ENCODE assay signal across 26 mouse cellular contexts in genomic region chr13:109819071-109819470, GRCm38 (mm10).
DNase-seq lines count a peak whose midpoint lies in the region; ATAC-seq and TF ChIP-seq lines count a peak whose summit lies in the region.
"Had no signal": no experiment of that assay in that cellular context is flagged by ENCODE, and none has a peak within 500 bp of the region (broad histone marks: within the 10 kb centered on the region; RNA-seq: fewer than 3 reads in every experiment).

No protein-coding gene starts in this region.

- POLR2A ChIA-PET in Patski (lab: Charles Lee) = no interaction called here

- CTCF ChIA-PET in Patski (lab: Charles Lee) = interaction anchor here (2.4 kb wide), 1 partner anchor 89 kb away, joined by 7 read pairs; no protein-coding TSS in a partner anchor

- peak; percentile 31 for ATAC-seq in Patski
- ATAC-seq in neural tube, embryonic 15.5 days (ENCODE audit: low FRiP score) = no peak
- ATAC-seq in hindbrain, embryonic 11.5 days (ENCODE audit: low FRiP score) = no peak
- ATAC-seq: activated CD4-positive, CD25-positive, alpha-beta regulatory T cell, adult 4 months; forebrain, embryonic 15.5 days; hindbrain, embryonic 16.5 days; intestine, embryonic 15.5 days had no signal

- no peak for TF ChIP-seq POLR2A in thymus, adult 2 months (IDR thresholded peaks at IDR 0.05; ENCODE audit: control insufficient read depth, extremely low read depth, insufficient read depth, low read length, poor library complexity)

- H3K4me3 ChIP-seq in gastrocnemius, adult 2 months = no peak overlapping the region
- H3K4me3 ChIP-seq in C2C12 (ENCODE audit: insufficient read depth, poor library complexity, severe bottlenecking) = no peak overlapping the region
- H3K4me3 ChIP-seq in neural tube, embryonic 15.5 days (replicated peaks) = no peak overlapping the region
- no peak overlapping the region for H3K4me3 ChIP-seq in hindbrain, embryonic 11.5 days (ENCODE audit: low read depth, low read length)
- no peak overlapping the region for H3K4me3 ChIP-seq in thymus, adult 2 months (ENCODE audit: control insufficient read depth, insufficient read depth, low read length)
- H3K4me3 ChIP-seq: forebrain, embryonic 12.5 days; forebrain, embryonic 15.5 days; heart, embryonic 12.5 days; heart, embryonic 15.5 days; hindbrain, embryonic 13.5 days; intestine, embryonic 15.5 days had no signal

- no peaks in the 10 kb centered on the region for H3K79me3 ChIP-seq in C2C12 (ENCODE audit: low read depth)

- H3K4me1 ChIP-seq in neural tube, embryonic 15.5 days = peaks cover 34% of the 10 kb centered on the region
- 0 out of 2 replicates have a peak, but pooled peaks cover 10% of the 10 kb centered on the region for H3K4me1 ChIP-seq in hindbrain, embryonic 11.5 days (replicated peaks; ENCODE audit: control insufficient read depth, insufficient read depth, low read length)
- H3K4me1 ChIP-seq in thymus, adult 2 months (replicated peaks; ENCODE audit: control insufficient read depth, insufficient read depth, low read length) = peaks cover 22% of the 10 kb centered on the region

- TF ChIP-seq CTCF in gastrocnemius, adult 2 months (IDR thresholded peaks at IDR 0.05) = no peak
- TF ChIP-seq CTCF in C2C12 (IDR thresholded peaks at IDR 0.05; ENCODE audit: control insufficient read depth, insufficient read depth, insufficient read length) = no peak
- TF ChIP-seq CTCF in Patski (IDR thresholded peaks at IDR 0.05) = no peak
- no peak for TF ChIP-seq CTCF in thymus, adult 2 months (IDR thresholded peaks at IDR 0.05; ENCODE audit: borderline replicate concordance, control insufficient read depth, extremely low read depth, insufficient read depth, low read length, poor library complexity)

- H3K36me3 ChIP-seq in C2C12 (ENCODE audit: control insufficient read depth, insufficient read depth) = no peaks in the 10 kb centered on the region
- no peaks in the 10 kb centered on the region for H3K36me3 ChIP-seq in neural tube, embryonic 15.5 days
- no peaks in the 10 kb centered on the region for H3K36me3 ChIP-seq in hindbrain, embryonic 11.5 days (ENCODE audit: control insufficient read depth, insufficient read depth, low read length)
- no peaks in the 10 kb centered on the region for H3K36me3 ChIP-seq in thymus, adult 2 months (ENCODE audit: control insufficient read depth, insufficient read depth, low read length)
- H3K36me3 ChIP-seq: forebrain, embryonic 12.5 days; forebrain, embryonic 15.5 days; heart, embryonic 12.5 days; heart, embryonic 15.5 days; hindbrain, embryonic 13.5 days; intestine, embryonic 15.5 days had no signal

- H3K27ac ChIP-seq in gastrocnemius, adult 2 months = peak overlapping the region; percentile 94
- 0 out of 2 replicates have a peak overlapping the region, but pooled peaks have one; percentile 28 for H3K27ac ChIP-seq in neural tube, embryonic 15.5 days (replicated peaks)
- H3K27ac ChIP-seq in hindbrain, embryonic 11.5 days (ENCODE audit: low read depth, low read length) = no peak overlapping the region
- H3K27ac ChIP-seq in thymus, adult 2 months (ENCODE audit: control insufficient read depth, insufficient read depth, low read length) = no peak overlapping the region
- H3K27ac ChIP-seq: forebrain, embryonic 12.5 days; forebrain, embryonic 15.5 days; heart, embryonic 15.5 days; hindbrain, embryonic 13.5 days; intestine, embryonic 15.5 days had no signal

- WGBS in neural tube, embryonic 15.5 days = 77% methylated on average over 3 of the region's 3 CpGs
- 77% methylated on average over 3 of the region's 3 CpGs for WGBS in hindbrain, embryonic 11.5 days
- 94% methylated on average over 3 of the region's 3 CpGs for WGBS in thymus, adult 2 months

- intact Hi-C loops in gastrocnemius, adult 2 months (cut with DNase I) = no loop called here
- intact Hi-C loops in heart, postnatal 10 days (cut with DNase I) = no loop called here

- peaks cover 18% of the 10 kb centered on the region for H3K79me2 ChIP-seq in C2C12 (ENCODE audit: control insufficient read depth, insufficient read depth)

- no peaks in the 10 kb centered on the region for H3K9me3 ChIP-seq in neural tube, embryonic 15.5 days (replicated peaks)
- no peaks in the 10 kb centered on the region for H3K9me3 ChIP-seq in hindbrain, embryonic 11.5 days (ENCODE audit: control insufficient read depth, low read length)
- H3K9me3 ChIP-seq: forebrain, embryonic 12.5 days; forebrain, embryonic 15.5 days; heart, embryonic 12.5 days; heart, embryonic 15.5 days; hindbrain, embryonic 13.5 days; intestine, embryonic 15.5 days had no signal

- H3ac ChIP-seq in C2C12 (ENCODE audit: control insufficient read depth, insufficient read length, low read depth) = no peak overlapping the region

- H3K27me3 ChIP-seq in C2C12 (ENCODE audit: control insufficient read depth, insufficient read depth, insufficient read length) (no peaks in the 10 kb centered on the region), Patski (no peaks in the 10 kb centered on the region)
- no peaks in the 10 kb centered on the region for H3K27me3 ChIP-seq in neural tube, embryonic 15.5 days (replicated peaks)
- H3K27me3 ChIP-seq in hindbrain, embryonic 11.5 days (ENCODE audit: control insufficient read depth, insufficient read depth, low read length) = no peaks in the 10 kb centered on the region
- no peaks in the 10 kb centered on the region for H3K27me3 ChIP-seq in thymus, adult 2 months (ENCODE audit: control insufficient read depth, insufficient read depth, low read length)
- H3K27me3 ChIP-seq: forebrain, embryonic 12.5 days; forebrain, embryonic 15.5 days; heart, embryonic 12.5 days; heart, embryonic 15.5 days; hindbrain, embryonic 13.5 days; intestine, embryonic 15.5 days had no signal

- in situ Hi-C loops in Patski (cut with MboI; ENCODE audit: low pct_unique_long_range_greater_than_20kb) = loop anchor here (5.0 kb wide), 1 partner anchor 42 kb away; no protein-coding TSS in a partner anchor

- H3K4me2 ChIP-seq in neural tube, embryonic 15.5 days = no peak overlapping the region
- H3K4me2 ChIP-seq in hindbrain, embryonic 11.5 days (replicated peaks; ENCODE audit: low read depth, low read length) = no peak overlapping the region
- H3K4me2 ChIP-seq: forebrain, embryonic 12.5 days; forebrain, embryonic 15.5 days; heart, embryonic 12.5 days; heart, embryonic 15.5 days; hindbrain, embryonic 13.5 days; intestine, embryonic 15.5 days had no signal

- H3K9ac ChIP-seq in neural tube, embryonic 15.5 days (replicated peaks) = no peak overlapping the region
- no peak overlapping the region for H3K9ac ChIP-seq in hindbrain, embryonic 11.5 days (ENCODE audit: low read depth, low read length)
- H3K9ac ChIP-seq: forebrain, embryonic 12.5 days; forebrain, embryonic 15.5 days; heart, embryonic 12.5 days; heart, embryonic 15.5 days; hindbrain, embryonic 13.5 days; intestine, embryonic 15.5 days had no signal

- DNase-seq in gastrocnemius, adult 2 months = no peak
- no peak for DNase-seq in gastrocnemius, adult 18-20 months (ENCODE audit: low spot score)
- DNase-seq in Patski (ENCODE audit: low read depth, low spot score) = peak; percentile 28
- no peak for DNase-seq in hindbrain, embryonic 11.5 days (ENCODE audit: low spot score)
- no peak for DNase-seq in heart, postnatal 10 days
- no peak for DNase-seq in thymus, adult 2 months
- DNase-seq: adrenal gland, adult 8-10 months; adrenal gland, postnatal 25 days; cerebellum, adult 18-20 months; cerebellum, adult 9-10 months; cerebellum, postnatal 14 days; gastrocnemius, postnatal 14 days; heart, adult 11 months; heart, postnatal 14 days; heart, postnatal 4 days; kidney, adult 11 months had no signal

TF ChIP-seq in C2C12, 6 proteins besides CTCF, POLR2A, EP300 and RAD21:
- TF ChIP-seq USF1 (IDR thresholded peaks at IDR 0.05; ENCODE audit: low read depth) (peak; percentile 30), CEBPB (IDR thresholded peaks at IDR 0.05; ENCODE audit: low read depth) (peak; percentile 16), MAX (IDR thresholded peaks at IDR 0.05) (no peak), MYOG (IDR thresholded peaks at IDR 0.05; ENCODE audit: control insufficient read depth, extremely low read depth, insufficient read length) (no peak), MYOD1 (IDR thresholded peaks at IDR 0.05; ENCODE audit: control insufficient read depth, insufficient read length, low read depth) (no peak), FOSL1 (IDR thresholded peaks at IDR 0.05; ENCODE audit: insufficient read depth, low read length, poor library complexity, severe bottlenecking) (peak; percentile 3)

Comparison
In these comparisons a context has a peak if more than half of its experiments do, and no peak if none do; other contexts are left out.
1. H3K27ac ChIP-seq: peak in gastrocnemius, adult 2 months (single experiment) and neural tube, embryonic 15.5 days (single experiment); none in hindbrain, embryonic 11.5 days (single experiment) and thymus, adult 2 months (single experiment).